Comparison of ENCODE assay signal across 25 mouse cellular contexts in genomic region chr17:84617953-84618352, GRCm38 (mm10). TPM values are rescaled to one million over a fixed set of nuclear protein-coding genes. Genes with fewer than 3 reads are reported as not detected.
A peak's percentile ranks its signal among the peaks of the same experiment; 100 is the strongest.
DNase-seq lines count a peak whose midpoint lies in the region.
"Had no signal": no experiment of that assay in that cellular context is flagged by ENCODE, and none has a peak within 500 bp of the region (broad histone marks: within the 10 kb centered on the region; RNA-seq: fewer than 3 reads in every experiment).

No protein-coding gene starts in this region.

- DNase-seq in heart, adult 11 months = peak; percentile 5
- no peak for DNase-seq in heart, adult 9 months (ENCODE audit: low spot score in 2 of 2)
- peak; percentile 26 for DNase-seq in testis, postnatal 10 days (ENCODE audit: low spot score)
- no peak for DNase-seq in testis, postnatal 14 days (ENCODE audit: low spot score)
- peak; percentile 0 for DNase-seq in embryonic facial prominence, embryonic 10.5 days (ENCODE audit: low spot score)
- DNase-seq in layer of hippocampus, postnatal 10 days (ENCODE audit: low spot score in 2 of 2) = no peak
- DNase-seq in cerebellum, postnatal 14 days = no peak
- DNase-seq: adrenal gland, adult 2 months; adrenal gland, postnatal 10 days; adrenal gland, postnatal 25 days; cerebellum, adult 11 months; cerebellum, adult 18-20 months; cerebellum, adult 8-10 months; cerebellum, adult 9-11 months; cerebellum, postnatal 25 days had no signal

- WGBS in embryonic facial prominence, embryonic 10.5 days = 91% methylated on average over 6 of the region's 6 CpGs

- peaks cover 11% of the 10 kb centered on the region for H3K9me3 ChIP-seq in embryonic facial prominence, embryonic 10.5 days
- H3K9me3 ChIP-seq: embryonic facial prominence, embryonic 15.5 days had no signal

- peaks cover 14% of the 10 kb centered on the region for H3K4me1 ChIP-seq in embryonic facial prominence, embryonic 10.5 days
- H3K4me1 ChIP-seq: forebrain, embryonic 12.5 days had no signal

- no peaks in the 10 kb centered on the region for H3K27me3 ChIP-seq in embryonic facial prominence, embryonic 10.5 days (replicated peaks; ENCODE audit: low read depth, poor library complexity, severe bottlenecking)
- H3K27me3 ChIP-seq: embryonic facial prominence, embryonic 13.5 days; embryonic facial prominence, embryonic 15.5 days; forebrain, embryonic 12.5 days; Patski had no signal

- H3K27ac ChIP-seq in embryonic facial prominence, embryonic 10.5 days (replicated peaks) = no peak overlapping the region
- H3K27ac ChIP-seq: embryonic facial prominence, embryonic 13.5 days; embryonic facial prominence, embryonic 15.5 days; forebrain, embryonic 10.5 days; forebrain, embryonic 12.5 days had no signal

- H3K4me3 ChIP-seq in embryonic facial prominence, embryonic 10.5 days = no peak overlapping the region
- H3K4me3 ChIP-seq: embryonic facial prominence, embryonic 13.5 days; embryonic facial prominence, embryonic 15.5 days; erythroblast, embryonic 14.5 days; forebrain, embryonic 10.5 days; forebrain, embryonic 12.5 days had no signal

- peaks cover 24% of the 10 kb centered on the region for H3K36me3 ChIP-seq in embryonic facial prominence, embryonic 10.5 days (replicated peaks)
- H3K36me3 ChIP-seq: G1E had no signal

RNA-seq across cellular contexts. Expression of gene Dync2li1, which starts 8.3 kb away (rescaled TPM):
- polyA plus RNA-seq in embryonic facial prominence, embryonic 10.5 days (2016; fragmentation: Nextera tagmentation; extraction: Ambion mirVana) = 29.4 and 34.6 TPM in 2 replicates
- 10 to 100 TPM; 21.9 to 23.9 TPM for total RNA-seq in layer of hippocampus, postnatal 10 days (2021)
- total RNA-seq: G1E had no signal
- polyA plus RNA-seq: erythroblast, embryonic 14.5 days; G1E had no signal

RNA-seq across cellular contexts. Expression of gene Abcg8, which starts 58.1 kb away (rescaled TPM):
- 0.10 and 0.15 TPM in 2 replicates for polyA plus RNA-seq in embryonic facial prominence, embryonic 10.5 days (2016; fragmentation: Nextera tagmentation; extraction: Ambion mirVana)
- not detected for total RNA-seq in layer of hippocampus, postnatal 10 days (2021)
- polyA plus RNA-seq: C2C12; cortical plate, adult 2 months; erythroblast, embryonic 14.5 days; forebrain, embryonic 16.5 days; G1E had no signal

Comparison
In these comparisons a context has a peak if more than half of its experiments do, and no peak if none do; other contexts are left out.
1. DNase-seq: peak in heart, adult 11 months (single experiment), testis, postnatal 10 days (single experiment) and embryonic facial prominence, embryonic 10.5 days (single experiment); none in heart, adult 9 months (0 of 2), testis, postnatal 14 days (single experiment), layer of hippocampus, postnatal 10 days (0 of 2) and cerebellum, postnatal 14 days (0 of 2).